Mouse (Mus musculus) stomach, embryonic 15.5 days (tissue): ENCODE data around the gene Gm49380. TPM values are rescaled to one million over a fixed set of nuclear protein-coding genes. Genes with fewer than 3 reads are reported as not detected.
A peak's percentile ranks its signal among the peaks of the same experiment; 100 is the strongest.
"Not testable (repeated sequence)": the region's sequence is repeated elsewhere in the genome, so short reads cannot be mapped to it uniquely, and the experiment has no call there.

Experiments
- ATAC-seq: fragments of 200-750 bp; cut with Nextera tagmentation; 2 replicates; pipeline ENCODE4 v1.8.0; 2017; ENCODE audit warnings: low read depth, moderate number of reproducible peaks, moderate TSS enrichment; ENCODE audit not compliant: insufficient read depth, low FRiP score
- H3K27ac ChIP-seq: fragments of 300-500 bp; sonication (generic); 2 replicates; pipeline ENCODE4 v1.5.1; 2015; ENCODE audit warnings: mild to moderate bottlenecking, inconsistent platforms
- H3K27me3 ChIP-seq: fragments of 300-500 bp; sonication (generic); replicated peaks from 2 replicates; pipeline ENCODE4 v1.6.1; 2015; ENCODE audit warnings: inconsistent platforms
- H3K36me3 ChIP-seq: fragments of 300-500 bp; sonication (generic); 2 replicates; pipeline ENCODE4 v1.6.1; 2015; ENCODE audit warnings: inconsistent platforms
- H3K4me1 ChIP-seq: fragments of 300-500 bp; sonication (generic); 2 replicates; pipeline ENCODE4 v1.6.1; 2015; ENCODE audit warnings: inconsistent platforms
- H3K4me2 ChIP-seq: fragments of 300-500 bp; sonication (generic); 2 replicates; pipeline ENCODE4 v1.6.1; 2015; ENCODE audit warnings: mild to moderate bottlenecking, inconsistent platforms
- H3K4me3 ChIP-seq: fragments of 300-500 bp; sonication (generic); replicated peaks from 2 replicates; pipeline ENCODE4 v1.5.1; 2015; ENCODE audit warnings: inconsistent platforms
- H3K9ac ChIP-seq: fragments of 300-500 bp; sonication (generic); 2 replicates; pipeline ENCODE4 v1.6.1; 2015; ENCODE audit warnings: inconsistent platforms
- H3K9me3 ChIP-seq: fragments of 300-500 bp; sonication (generic); 2 replicates; pipeline ENCODE4 v1.6.1; 2016; ENCODE audit warnings: inconsistent platforms
- WGBS: fragments of 180-500 bp; shearing (Covaris S2); methylation state at CpG from one replicate; pipeline ENCODE4 v1.1.7; 2015; 5-methylcytosine and 5-hydroxymethylcytosine counted together
- polyA plus RNA-seq: library from polyadenylated mRNA; unstranded; fragments of >200 nt; fragmentation: Nextera tagmentation; extraction: Ambion mirVana; gene quantifications from 2 replicates; pipeline ENCODE4 v1.2.1, GENCODE M21; 2015

Gene Gm49380
- polyA plus RNA-seq, 1 experiment from 2014 or later: 0.14 TPM

DNA sequence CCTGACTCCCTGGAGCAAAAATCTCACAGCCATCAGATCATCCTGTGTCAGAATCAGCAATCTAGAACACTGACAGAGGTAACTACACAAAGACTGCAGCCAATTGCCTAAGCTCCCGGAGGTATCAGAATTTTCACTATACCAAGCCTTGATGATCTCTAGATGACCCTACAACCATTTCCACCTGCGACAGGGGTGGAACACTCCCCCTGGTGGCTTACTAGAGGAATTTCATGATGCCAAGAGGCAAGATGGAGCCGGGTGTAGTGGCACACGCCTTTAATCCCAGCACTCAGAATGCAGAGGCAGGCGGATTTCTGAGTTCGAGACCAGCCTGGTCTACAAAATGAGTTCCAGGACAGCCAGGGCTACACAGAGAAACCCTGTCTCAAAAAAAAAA lies 11.0 kb upstream of the Gm49380 start:
- Histone ChIP-seq H3K4me2 (no peak overlapping the region), H3K36me3 (no peaks in the 10 kb centered on the region), H3K9ac (no peak overlapping the region), H3K27me3 (no peaks in the 10 kb centered on the region), H3K9me3 (no peaks in the 10 kb centered on the region), H3K4me1 (peaks cover 10% of the 10 kb centered on the region), H3K4me3 (no peak overlapping the region), H3K27ac (no peak overlapping the region)
- WGBS: 68% methylated on average over 6 of the region's 6 CpGs
- ATAC-seq: no peak

DNA sequence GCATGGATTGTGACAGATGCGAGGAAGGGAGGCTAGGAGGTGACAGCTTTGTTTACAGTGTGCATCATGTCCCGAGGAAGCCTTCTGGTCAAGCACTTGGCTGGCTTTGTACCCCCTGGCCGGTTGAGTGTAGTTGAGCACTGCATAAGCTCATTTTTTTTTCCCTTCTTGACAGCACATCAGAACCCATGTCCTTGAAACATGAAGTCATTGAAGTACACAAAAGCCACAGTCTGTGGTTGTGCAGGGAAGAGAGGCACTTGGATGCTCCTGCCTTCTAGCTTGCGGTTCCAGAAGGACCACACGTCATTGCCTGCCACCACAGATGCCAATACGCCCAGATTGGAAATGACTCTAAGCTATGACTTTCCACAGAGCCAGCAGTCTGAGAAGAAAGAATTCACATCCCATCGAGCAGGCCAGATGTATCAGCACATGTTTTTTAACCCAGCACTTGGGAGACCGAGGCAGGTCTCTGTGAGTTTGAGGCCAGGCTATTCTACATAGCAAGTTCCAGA lies 6.7 kb upstream of the Gm49380 start:
- WGBS: 58% methylated on average over 8 of the region's 8 CpGs
- no peak overlapping the region for H3K4me2 ChIP-seq

DNA sequence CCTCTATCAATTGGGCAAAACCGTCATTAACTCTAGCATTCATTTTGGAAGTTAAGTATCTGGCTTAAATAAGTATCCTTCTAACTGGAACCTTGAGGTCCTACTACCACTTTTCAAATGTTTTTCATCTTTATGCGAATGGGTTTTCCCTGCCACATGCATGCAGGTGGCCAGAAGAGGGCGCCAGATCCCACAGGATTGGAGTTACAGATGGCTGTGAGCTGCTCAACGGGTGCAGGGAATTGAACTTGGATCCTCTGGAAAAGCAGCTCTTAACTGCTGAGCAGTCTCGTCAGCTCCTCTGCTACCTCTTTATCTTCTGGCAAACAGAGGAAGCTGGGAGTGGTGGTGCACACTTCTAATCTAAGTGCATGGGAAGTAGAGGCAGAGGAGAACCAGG lies 5.7 kb upstream of the Gm49380 start:
- ATAC-seq: no peak
- H3K36me3 ChIP-seq: no peaks in the 10 kb centered on the region
- no peak overlapping the region for H3K4me3 ChIP-seq
- no peaks in the 10 kb centered on the region for H3K9me3 ChIP-seq
- 55% methylated on average over 5 of the region's 5 CpGs for WGBS
- no peaks in the 10 kb centered on the region for H3K27me3 ChIP-seq
- no peak overlapping the region for H3K9ac ChIP-seq
- H3K27ac ChIP-seq: no peak overlapping the region
- H3K4me2 ChIP-seq: no peak overlapping the region
- H3K4me1 ChIP-seq: no peaks in the 10 kb centered on the region

More for the DNA sequence above, 6.7 kb upstream of the Gm49380 start:
- Histone ChIP-seq H3K9me3 (no peaks in the 10 kb centered on the region), H3K27me3 (no peaks in the 10 kb centered on the region), H3K4me3 (no peak overlapping the region), H3K36me3 (no peaks in the 10 kb centered on the region), H3K27ac (no peak overlapping the region), H3K4me1 (no peaks in the 10 kb centered on the region), H3K9ac (no peak overlapping the region)
- no peak for ATAC-seq

DNA sequence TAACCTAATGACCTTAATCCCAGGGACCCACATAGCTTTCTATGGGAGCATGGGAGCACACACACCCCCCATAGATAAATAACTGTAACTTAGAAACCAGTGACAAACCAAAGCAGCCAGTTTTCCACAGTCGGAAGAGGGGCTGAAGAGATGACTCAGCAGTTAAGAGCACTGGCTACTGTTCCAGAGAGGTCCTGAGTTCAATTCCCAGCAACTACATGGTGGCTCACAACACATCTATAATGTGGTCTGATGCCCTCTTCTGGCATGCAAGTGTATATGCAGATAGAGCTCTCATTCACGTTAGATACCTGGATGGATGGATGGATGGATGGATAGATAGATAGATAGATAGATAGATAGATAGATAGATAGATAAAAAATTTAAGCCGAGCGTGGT lies 2.9 kb upstream of the Gm49380 start:
- ATAC-seq: no peak

DNA sequence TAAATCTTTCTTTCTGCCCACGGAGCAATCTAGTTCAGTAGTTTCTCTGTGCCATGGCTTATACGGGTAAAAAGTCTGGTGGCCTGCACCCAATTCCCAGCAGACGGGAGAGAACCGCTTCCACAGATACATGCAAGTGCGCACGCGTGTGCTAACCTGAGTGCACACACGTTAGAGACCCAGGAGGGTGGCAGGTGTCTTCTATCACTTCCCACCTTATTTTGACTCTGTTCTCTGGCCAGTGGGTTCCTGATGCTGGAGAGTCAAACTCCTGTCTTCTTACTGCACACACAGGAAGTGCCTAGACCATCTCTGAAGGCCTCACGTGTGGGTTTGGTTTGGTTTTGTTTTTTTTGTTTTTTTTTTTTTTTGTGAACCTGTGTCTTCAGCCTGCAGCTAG lies 2.3 kb upstream of the Gm49380 start:
- no peak overlapping the region for H3K27ac ChIP-seq
- ATAC-seq: no peak

More for the DNA sequence above, 2.9 kb upstream of the Gm49380 start:
- Histone ChIP-seq H3K4me1 (peaks cover 3% of the 10 kb centered on the region; the same call in 1 of the 2 replicates), H3K27me3 (no peaks in the 10 kb centered on the region), H3K9ac (no peak overlapping the region), H3K27ac (no peak overlapping the region), H3K4me3 (no peak overlapping the region), H3K4me2 (no peak overlapping the region), H3K36me3 (no peaks in the 10 kb centered on the region), H3K9me3 (no peaks in the 10 kb centered on the region)
- WGBS: 85% methylated on average over 4 of the region's 4 CpGs

DNA sequence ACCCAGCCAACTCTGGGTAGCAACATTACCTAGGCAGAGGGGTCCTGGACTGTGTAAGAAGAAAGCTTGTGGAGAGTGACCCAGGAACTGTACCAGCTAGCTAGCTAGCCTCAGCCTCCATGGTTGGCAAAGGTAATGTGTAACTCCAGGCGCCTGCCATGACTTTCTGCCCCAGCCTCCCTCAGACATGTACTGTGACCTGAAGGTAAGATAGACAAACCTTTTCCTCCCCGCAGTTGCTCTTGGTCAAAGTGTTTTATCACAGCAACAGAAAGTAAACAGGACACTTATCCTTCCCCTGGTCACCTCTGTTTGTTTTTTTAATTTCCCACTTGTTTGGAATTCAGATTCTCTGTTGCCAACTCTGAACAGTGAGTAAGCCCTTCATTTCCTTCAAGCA lies 1.2 kb upstream of the Gm49380 start:
- H3K36me3 ChIP-seq: no peaks in the 10 kb centered on the region
- H3K27me3 ChIP-seq: no peaks in the 10 kb centered on the region
- no peak for ATAC-seq
- no peak overlapping the region for H3K4me2 ChIP-seq
- no peak overlapping the region for H3K4me3 ChIP-seq
- H3K4me1 ChIP-seq: peaks cover 15% of the 10 kb centered on the region
- 64% methylated on average over 2 of the region's 2 CpGs for WGBS
- no peaks in the 10 kb centered on the region for H3K9me3 ChIP-seq
- no peak overlapping the region for H3K9ac ChIP-seq
- no peak overlapping the region for H3K27ac ChIP-seq

More for the DNA sequence above, 2.3 kb upstream of the Gm49380 start:
- H3K4me3 ChIP-seq: no peak overlapping the region
- WGBS: 87% methylated on average over 9 of the region's 9 CpGs
- no peaks in the 10 kb centered on the region for H3K36me3 ChIP-seq
- H3K9me3 ChIP-seq: no peaks in the 10 kb centered on the region
- H3K4me1 ChIP-seq: peaks cover 4% of the 10 kb centered on the region
- H3K27me3 ChIP-seq: no peaks in the 10 kb centered on the region
- no peak overlapping the region for H3K4me2 ChIP-seq
- no peak overlapping the region for H3K9ac ChIP-seq

DNA sequence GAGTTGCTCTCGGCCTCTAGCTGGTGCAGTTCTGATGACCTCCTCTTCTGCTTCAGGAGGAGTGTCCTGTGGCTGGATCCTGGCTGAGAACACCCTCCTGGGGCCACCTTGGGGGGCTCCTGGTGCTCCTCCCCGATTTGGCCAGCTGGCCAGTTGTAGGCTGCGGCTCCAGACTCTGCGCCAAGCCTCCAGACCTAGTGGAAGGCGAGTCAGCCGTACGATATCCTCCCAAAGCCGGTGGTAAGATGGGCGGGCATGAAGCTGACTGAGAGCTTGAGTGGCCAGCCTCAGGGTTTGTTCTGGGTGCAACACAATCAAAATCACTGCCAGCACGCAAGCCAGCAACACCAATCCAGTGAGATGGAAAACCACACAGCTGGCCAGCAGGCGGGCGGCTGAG lies 1.4 kb downstream of the Gm49380 start:
- not testable (repeated sequence) for H3K27ac ChIP-seq, H3K36me3 ChIP-seq, H3K9ac ChIP-seq, ATAC-seq, H3K27me3 ChIP-seq, H3K9me3 ChIP-seq
- WGBS: 53% methylated on average over 10 of the region's 12 CpGs
- H3K4me2 ChIP-seq: peak overlapping the region; percentile 60
- H3K4me3 ChIP-seq: peak overlapping the region; percentile 19
- peaks cover 39% of the 10 kb centered on the region for H3K4me1 ChIP-seq

DNA sequence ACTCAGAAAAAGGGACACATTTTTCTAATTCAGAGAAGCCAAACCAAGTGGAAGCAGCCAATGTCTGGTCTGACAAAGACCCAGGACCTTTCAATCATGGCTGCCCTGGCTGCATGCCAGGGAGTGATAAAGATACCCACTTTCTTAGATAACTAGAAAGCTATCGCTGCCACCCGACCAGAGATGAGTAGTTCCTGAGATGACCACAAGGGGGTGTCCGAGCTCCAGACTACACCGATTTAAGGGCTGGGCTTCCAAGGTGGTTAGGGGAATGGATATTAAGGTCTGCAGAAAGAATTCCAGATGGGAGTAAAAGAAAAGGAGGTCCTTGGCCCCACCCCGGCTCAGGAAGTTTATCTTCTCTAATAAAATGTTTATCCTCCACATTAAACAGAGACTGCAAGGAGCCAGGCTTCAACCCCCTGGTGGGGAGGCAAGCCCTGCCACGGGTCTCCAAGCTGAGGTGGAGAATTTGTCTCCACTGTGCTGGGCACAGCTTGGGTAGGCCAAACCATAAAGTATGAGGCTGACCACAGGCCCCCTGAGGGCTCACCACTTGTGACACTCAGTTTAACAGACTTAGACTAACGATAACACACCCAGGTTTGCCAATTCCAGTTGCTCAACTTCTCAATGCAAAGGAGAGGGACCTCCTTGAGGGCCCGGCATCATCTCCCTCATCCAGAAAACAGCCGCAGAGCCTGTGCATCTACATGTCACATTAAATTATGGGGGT lies 3.8 kb downstream of the Gm49380 start:
- no peak for ATAC-seq
- H3K9me3 ChIP-seq: no peaks in the 10 kb centered on the region
- H3K36me3 ChIP-seq: no peaks in the 10 kb centered on the region; the same call in 1 of the 2 replicates
- peak overlapping the region; percentile 38 for H3K4me2 ChIP-seq
- peaks cover 49% of the 10 kb centered on the region for H3K4me1 ChIP-seq
- H3K9ac ChIP-seq: no peak overlapping the region
- peak overlapping the region; percentile 10 for H3K4me3 ChIP-seq
- WGBS: 19% methylated on average over 9 of the region's 9 CpGs
- no peak overlapping the region; the same call in 1 of the 2 replicates for H3K27ac ChIP-seq
- H3K27me3 ChIP-seq: no peaks in the 10 kb centered on the region

DNA sequence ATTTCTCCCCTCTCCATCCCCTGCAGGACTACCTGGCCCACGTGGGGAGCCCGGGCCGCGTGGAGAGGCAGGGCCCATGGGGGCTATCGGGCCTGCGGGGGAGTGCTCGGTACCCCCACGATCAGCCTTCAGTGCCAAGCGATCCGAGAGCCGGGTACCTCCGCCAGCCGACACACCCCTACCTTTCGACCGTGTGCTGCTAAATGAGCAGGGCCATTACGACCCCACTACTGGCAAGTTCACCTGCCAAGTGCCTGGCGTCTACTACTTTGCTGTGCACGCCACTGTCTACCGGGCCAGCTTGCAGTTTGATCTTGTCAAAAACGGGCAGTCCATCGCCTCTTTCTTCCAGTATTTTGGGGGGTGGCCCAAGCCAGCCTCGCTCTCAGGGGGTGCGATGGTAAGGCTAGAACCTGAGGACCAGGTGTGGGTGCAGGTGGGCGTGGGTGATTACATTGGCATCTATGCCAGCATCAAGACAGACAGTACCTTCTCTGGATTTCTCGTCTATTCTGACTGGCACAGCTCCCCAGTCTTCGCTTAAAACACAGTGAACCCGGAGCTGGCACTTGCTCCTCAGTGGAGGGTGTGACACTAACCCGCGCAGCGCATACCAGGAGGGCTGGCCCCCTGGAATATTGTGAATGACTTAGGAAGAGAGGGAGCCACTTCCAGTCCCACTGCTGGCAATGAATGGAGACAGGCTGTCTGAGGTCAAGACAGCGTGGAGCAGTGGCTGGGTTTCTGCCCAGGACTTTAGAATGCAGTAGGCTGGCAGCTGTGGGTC lies 4.8 kb downstream of the Gm49380 start:
- no peak overlapping the region for H3K4me3 ChIP-seq
- no peaks in the 10 kb centered on the region; the same call in 1 of the 2 replicates for H3K36me3 ChIP-seq
- no peak overlapping the region for H3K9ac ChIP-seq
- H3K4me1 ChIP-seq: peaks cover 49% of the 10 kb centered on the region
- WGBS: 80% methylated on average over 31 of the region's 31 CpGs
- no peaks in the 10 kb centered on the region for H3K9me3 ChIP-seq
- 0 out of 2 replicates have a peak overlapping the region, but pooled peaks have one; percentile 62 for H3K27ac ChIP-seq
- no peak for ATAC-seq
- H3K27me3 ChIP-seq: no peaks in the 10 kb centered on the region
- H3K4me2 ChIP-seq: peak overlapping the region; percentile 38; the same call in 1 of the 2 replicates

DNA sequence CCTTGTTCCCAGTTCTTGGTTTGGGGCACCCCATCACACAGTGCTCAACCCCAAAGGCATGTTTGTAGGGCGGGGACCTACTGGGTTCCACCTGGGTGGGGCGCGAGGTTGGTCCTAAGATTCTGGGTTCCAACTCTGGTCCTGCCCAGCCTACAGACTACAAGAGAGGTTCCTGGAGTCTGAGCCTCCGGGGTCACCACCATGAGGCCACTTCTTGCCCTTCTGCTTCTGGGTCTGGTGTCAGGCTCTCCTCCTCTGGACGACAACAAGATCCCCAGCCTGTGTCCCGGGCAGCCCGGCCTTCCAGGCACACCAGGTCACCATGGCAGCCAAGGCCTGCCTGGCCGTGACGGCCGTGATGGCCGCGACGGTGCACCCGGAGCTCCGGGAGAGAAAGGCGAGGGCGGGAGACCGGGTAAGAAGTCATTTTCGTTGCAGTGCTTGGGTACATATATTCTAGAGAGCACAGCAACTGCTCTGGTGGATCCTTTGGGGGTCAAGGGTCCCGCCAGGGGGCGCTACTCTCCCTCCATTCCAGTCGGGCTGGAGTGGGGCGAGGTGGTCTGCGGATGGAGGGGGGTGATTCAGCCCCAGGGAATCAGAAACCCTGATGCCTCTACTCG lies 5.6 kb downstream of the Gm49380 start:
- no peak for ATAC-seq
- H3K4me3 ChIP-seq: no peak overlapping the region
- H3K4me2 ChIP-seq: peak overlapping the region; percentile 38
- no peak overlapping the region for H3K9ac ChIP-seq
- H3K9me3 ChIP-seq: no peaks in the 10 kb centered on the region
- H3K27ac ChIP-seq: peak overlapping the region; percentile 62
- 48% methylated on average over 25 of the region's 25 CpGs for WGBS
- H3K27me3 ChIP-seq: no peaks in the 10 kb centered on the region
- no peaks in the 10 kb centered on the region; the same call in 1 of the 2 replicates for H3K36me3 ChIP-seq
- H3K4me1 ChIP-seq: peaks cover 49% of the 10 kb centered on the region

DNA sequence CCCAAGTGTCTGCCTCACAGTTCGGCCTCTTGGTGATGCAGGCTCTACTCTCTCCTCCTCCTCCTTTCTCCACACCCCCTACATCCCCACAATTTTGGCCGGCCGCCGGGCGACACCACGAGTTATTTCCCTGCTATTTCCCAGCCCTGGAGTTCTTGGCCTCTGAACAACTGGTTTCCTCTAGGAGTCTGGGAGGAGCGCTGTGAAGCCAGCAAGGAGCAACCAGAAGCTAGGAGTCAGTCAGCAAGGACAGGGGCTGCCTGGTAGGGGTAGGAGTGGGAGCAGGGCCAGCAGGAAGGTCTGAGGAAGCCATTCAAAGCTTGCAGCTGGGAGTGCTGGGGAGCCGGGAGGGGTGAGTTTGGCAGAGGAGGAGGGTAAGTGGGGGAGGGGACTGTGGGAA lies 6.2 kb downstream of the Gm49380 start, which contains the start of gene C1qtnf5:
C1qtnf5 (plus strand) TSS at position 136 of the 400 bp plus-strand sequence.
- Histone ChIP-seq H3K36me3 (no peaks in the 10 kb centered on the region; the same call in 1 of the 2 replicates), H3K4me1 (peaks cover 49% of the 10 kb centered on the region), H3K9me3 (no peaks in the 10 kb centered on the region), H3K27ac (peak within 1 kb of the TSS; percentile 62), H3K4me2 (peak within 1 kb of the TSS; percentile 38), H3K9ac (no peak within 1 kb of the TSS), H3K27me3 (no peaks in the 10 kb centered on the region), H3K4me3 (no peak within 1 kb of the TSS)
- ATAC-seq: peak; percentile 62
- 23% methylated on average over 8 of the region's 8 CpGs for WGBS
